Mouse (Mus musculus) hematopoietic multipotent progenitor cell, adult 10-12 weeks (in vitro differentiated cells): Measurements from ENCODE around the gene Vmn1r157. TPM values are rescaled to one million over a fixed set of nuclear protein-coding genes. Genes with fewer than 3 reads are reported as not detected.

Source experiments
- polyA plus RNA-seq: library from polyadenylated mRNA; stranded (reverse); fragments of >175 nt; gene quantifications from 2 replicates; pipeline ENCODE4 v1.2.3, GENCODE M21; 2012; ENCODE audit warnings: low replicate concordance

Gene Vmn1r157
- polyA plus RNA-seq, result not detected in 2 replicates

DNA sequence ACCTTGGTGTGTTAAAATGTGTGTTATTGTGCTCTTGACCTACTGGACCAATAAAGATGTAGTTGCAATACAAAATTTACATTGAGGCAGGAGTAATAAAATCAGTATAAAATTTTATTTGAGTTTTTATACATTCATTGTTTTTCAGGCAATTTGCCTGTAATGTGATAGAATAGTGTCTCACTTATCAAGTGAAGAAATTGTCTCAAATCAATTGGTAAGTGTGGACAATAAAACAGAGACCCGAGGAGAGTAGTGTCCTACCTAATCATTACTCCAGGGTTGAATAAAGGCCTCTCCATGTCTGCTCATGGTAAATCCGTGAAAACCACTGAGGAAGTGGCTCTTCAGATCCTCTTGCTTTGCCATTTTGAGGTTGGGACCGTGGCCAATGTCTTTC lies at the start of gene Vmn1r157:
Vmn1r157 (plus strand) TSS at position 301 of the 400 bp plus-strand sequence.

DNA sequence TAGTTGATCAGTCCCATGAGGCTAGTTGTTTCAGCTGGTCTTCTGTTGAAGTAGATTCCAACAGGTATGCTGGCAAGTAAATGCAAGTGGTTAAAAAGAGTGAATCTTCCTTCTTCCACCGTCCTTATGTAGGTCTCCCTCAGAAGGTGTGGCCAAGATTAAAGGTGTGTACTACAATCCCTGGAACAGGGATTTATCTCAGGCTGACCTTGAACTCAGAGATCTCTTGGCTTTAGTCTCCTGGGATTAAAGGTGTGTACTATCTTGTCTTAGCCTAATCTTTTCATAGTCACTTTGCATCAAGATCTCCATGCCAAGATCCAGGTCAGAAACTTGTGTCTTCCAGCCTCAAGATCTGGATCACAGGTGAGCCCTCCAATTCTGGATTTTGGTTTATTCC lies 41.9 kb upstream of the Vmn1r157 start, which contains the start of gene Gm4567:
Gm4567 (minus strand) TSS at position 101 of the 400 bp plus-strand sequence.

DNA sequence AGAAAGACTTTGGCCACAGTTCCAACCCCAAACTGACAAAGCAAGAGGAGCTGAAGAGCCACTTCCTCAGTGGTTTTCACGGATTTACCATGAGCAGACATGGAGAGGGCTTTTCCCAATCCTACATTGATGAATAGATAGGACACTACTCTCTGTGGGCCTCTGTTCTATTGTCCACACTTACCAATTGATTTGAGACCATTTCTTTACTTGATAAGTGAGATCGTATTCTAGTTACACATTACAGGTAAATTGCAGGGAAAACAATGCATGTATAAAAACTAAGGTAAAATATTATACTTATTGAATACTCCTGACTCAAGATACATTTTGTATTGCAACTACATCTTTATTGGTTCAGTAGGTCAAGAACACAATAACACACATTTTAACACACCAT lies 29.2 kb downstream of the Vmn1r157 start, which contains the start of gene Vmn1r158:
Vmn1r158 (minus strand) TSS at position 101 of the 400 bp plus-strand sequence.

Other genes with a start within 250 kb of the Vmn1r157 start
- gene Vmn1r152, start 238.7 kb upstream of the Vmn1r157 start, polyA plus RNA-seq, result not detected in 2 replicates
- not detected in 2 replicates for gene Gm8677, start 226.8 kb upstream of the Vmn1r157 start, polyA plus RNA-seq
- not detected in 2 replicates for gene Gm4201, start 196.4 kb upstream of the Vmn1r157 start, polyA plus RNA-seq
- not detected in 2 replicates for gene Gm4565, start 173.6 kb upstream of the Vmn1r157 start, polyA plus RNA-seq
- not detected in 2 replicates for gene Vmn1r155, start 103.7 kb upstream of the Vmn1r157 start, polyA plus RNA-seq
- gene Gm8693, start 69.4 kb upstream of the Vmn1r157 start, polyA plus RNA-seq, result not detected in 2 replicates
- not detected in 2 replicates for gene Gm4567, start 42.0 kb upstream of the Vmn1r157 start, polyA plus RNA-seq
- gene Vmn1r158, start 29.1 kb downstream of the Vmn1r157 start, polyA plus RNA-seq, result not detected in 2 replicates
- gene Vmn1r159, start 81.9 kb downstream of the Vmn1r157 start, polyA plus RNA-seq, result not detected in 2 replicates
- gene Vmn1r160, start 109.5 kb downstream of the Vmn1r157 start, polyA plus RNA-seq, result not detected in 2 replicates
- gene Gm4214, start 223.0 kb downstream of the Vmn1r157 start, polyA plus RNA-seq, result not detected in 2 replicates